Mouse (Mus musculus) small intestine, adult 2 months (tissue): ENCODE measurements around the gene Lhcgr.

Experiments
- CTCF ChIP-seq: fragments of 200-500 bp; IDR thresholded peaks from 2 replicates; pipeline ENCODE4 v1.5.1; 2012; ENCODE audit warnings: low read depth, mild to moderate bottlenecking, control low read depth, inconsistent platforms, low read length, moderate library complexity, mixed read lengths; ENCODE audit not compliant: insufficient replicate concordance, insufficient read length; ENCODE audit errors: extremely low read depth
- POLR2A ChIP-seq: fragments of 200-500 bp; IDR thresholded peaks from 2 replicates; pipeline ENCODE4 v1.6.1; 2012; ENCODE audit warnings: low read depth, mild to moderate bottlenecking, control low read depth, inconsistent platforms, low read length, moderate library complexity

- TF ChIP-seq CTCF (no peak), POLR2A (no peak)
These were observed 121.0 kb downstream of the Lhcgr start for GRCm38 (mm10) chr17:88670800-88671199.
